Comparison of ENCODE assay signal across 24 mouse cellular contexts in the genomic region with DNA sequence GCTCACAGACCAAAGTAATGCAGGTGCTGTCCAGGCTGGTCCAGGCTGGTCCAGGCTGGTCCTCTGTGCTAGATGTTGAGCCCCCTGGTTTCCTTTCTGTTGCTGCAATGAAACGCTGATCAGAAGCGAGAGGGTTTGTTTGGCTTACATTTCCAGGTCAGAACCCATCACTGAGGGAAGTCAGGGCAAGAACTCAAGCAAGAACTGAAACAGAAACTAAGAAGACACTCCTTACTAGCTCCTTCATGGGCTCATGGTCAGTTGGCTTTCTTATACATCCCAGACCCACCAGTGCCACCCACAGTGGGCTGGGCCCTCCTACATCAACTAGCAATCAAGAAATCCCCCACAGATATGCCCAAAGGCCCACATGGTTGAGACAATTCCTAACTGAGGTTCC. TPM values are rescaled to one million over a fixed set of nuclear protein-coding genes. Genes with fewer than 3 reads are reported as not detected.
"Had no signal": no experiment of that assay in that cellular context is flagged by ENCODE, and none has a peak within 500 bp of the region (broad histone marks: within the 10 kb centered on the region; RNA-seq: fewer than 3 reads in every experiment).

No protein-coding gene starts in this region.

- H3K4me1 ChIP-seq: liver, embryonic 15.5 days; megakaryocyte, embryonic 14.5 days had no signal

- H3K4me3 ChIP-seq: liver, embryonic 15.5 days; megakaryocyte, embryonic 14.5 days; midbrain, embryonic 13.5 days; midbrain, embryonic 15.5 days; myocyte; neural tube, embryonic 13.5 days; neural tube, embryonic 15.5 days had no signal

- DNase-seq: lung, adult 18-20 months; lung, embryonic 14.5 days; lung, postnatal 10 days; lung, postnatal 4 days; retina, postnatal 1 day; right cerebral cortex, adult 18-20 months; right cerebral cortex, postnatal 25 days; right cerebral cortex, postnatal 4 days; spleen, adult 18-20 months; thymus, adult 18-20 months; thymus, postnatal 14 days; thymus, postnatal 36 days had no signal

- H3K9ac ChIP-seq: liver, embryonic 15.5 days; lung, embryonic 14.5 days; midbrain, embryonic 13.5 days; midbrain, embryonic 15.5 days; neural tube, embryonic 13.5 days; neural tube, embryonic 15.5 days had no signal

- H3K4me2 ChIP-seq: liver, embryonic 15.5 days; lung, embryonic 14.5 days; midbrain, embryonic 11.5 days; midbrain, embryonic 13.5 days; midbrain, embryonic 15.5 days; neural tube, embryonic 13.5 days; neural tube, embryonic 15.5 days had no signal

- ATAC-seq: midbrain, embryonic 13.5 days; midbrain, embryonic 15.5 days had no signal

- H3K36me3 ChIP-seq: liver, embryonic 15.5 days; midbrain, embryonic 13.5 days; midbrain, embryonic 15.5 days; neural tube, embryonic 13.5 days; neural tube, embryonic 15.5 days had no signal

- H3K27ac ChIP-seq: liver, embryonic 15.5 days; midbrain, embryonic 13.5 days; midbrain, embryonic 15.5 days; neural tube, embryonic 13.5 days; neural tube, embryonic 15.5 days had no signal

- H3K27me3 ChIP-seq: midbrain, embryonic 15.5 days; neural tube, embryonic 13.5 days; neural tube, embryonic 15.5 days had no signal

- H3K9me3 ChIP-seq: liver, embryonic 15.5 days; megakaryocyte, embryonic 14.5 days; midbrain, embryonic 13.5 days; midbrain, embryonic 15.5 days; neural tube, embryonic 13.5 days; neural tube, embryonic 15.5 days had no signal

RNA-seq across cellular contexts. Expression of a gene that starts 15.5 kb away (rescaled TPM):
- polyA plus RNA-seq: liver, embryonic 15.5 days; lung, embryonic 14.5 days; lung, embryonic 16.5 days; myocyte; small intestine, adult 2 months; stomach, embryonic 14.5 days; stomach, embryonic 16.5 days had no signal
